Mouse (Mus musculus) limb, embryonic 11.5 days (tissue): Measurements from ENCODE around the gene Gm10670. TPM values are rescaled to one million over a fixed set of nuclear protein-coding genes. Genes with fewer than 3 reads are reported as not detected.
"Not testable (repeated sequence)": the region's sequence is repeated elsewhere in the genome, so short reads cannot be mapped to it uniquely, and the experiment has no call there.

Experiments used
- ATAC-seq: fragments of 200-750 bp; cut with Nextera tagmentation; 2 replicates; pipeline ENCODE4 v1.8.0; 2017; ENCODE audit warnings: low read depth; ENCODE audit not compliant: insufficient number of reproducible peaks, low FRiP score, low TSS enrichment
- DNase-seq: peaks from one replicate; pipeline ENCODE4 v3.0.0-alpha.2; 2015; ENCODE audit warnings: low spot score
- H3K27ac ChIP-seq: fragments of 300-500 bp; sonication (generic); replicated peaks from 2 replicates; pipeline ENCODE4 v1.5.1; 2014; ENCODE audit warnings: low read depth, mild to moderate bottlenecking, low read length
- H3K27me3 ChIP-seq: fragments of 300-500 bp; sonication (generic); 2 replicates; pipeline ENCODE4 v1.6.1; 2014; ENCODE audit warnings: mild to moderate bottlenecking, low read length, mixed read lengths; ENCODE audit not compliant: control insufficient read depth, insufficient read depth
- H3K36me3 ChIP-seq: fragments of 300-500 bp; sonication (generic); 2 replicates; pipeline ENCODE4 v1.6.1; 2014; ENCODE audit warnings: mild to moderate bottlenecking, low read length, moderate library complexity, mixed read lengths; ENCODE audit not compliant: control insufficient read depth, insufficient read depth
- H3K4me1 ChIP-seq: fragments of 300-500 bp; sonication (generic); 2 replicates; pipeline ENCODE4 v1.6.1; 2014; ENCODE audit warnings: low read length, mixed read lengths; ENCODE audit not compliant: control insufficient read depth, insufficient read depth
- H3K4me2 ChIP-seq: fragments of 300-500 bp; sonication (generic); 2 replicates; pipeline ENCODE4 v1.6.1; 2014; ENCODE audit warnings: low read depth, mild to moderate bottlenecking, moderate library complexity; ENCODE audit not compliant: severe bottlenecking
- H3K4me3 ChIP-seq: fragments of 300-500 bp; sonication (generic); 2 replicates; pipeline ENCODE4 v1.5.1; 2014; ENCODE audit warnings: low read depth, low read length
- H3K9ac ChIP-seq: fragments of 300-500 bp; sonication (generic); 2 replicates; pipeline ENCODE4 v1.6.1; 2014; ENCODE audit warnings: mild to moderate bottlenecking, low read length
- H3K9me3 ChIP-seq: fragments of 300-500 bp; sonication (generic); 2 replicates; pipeline ENCODE4 v1.6.1; 2016; ENCODE audit warnings: low read length; ENCODE audit not compliant: control insufficient read depth
- WGBS: fragments of 180-500 bp; shearing (Covaris S2); extraction: QIAGEN DNeasy Blood & Tissue Kit; methylation state at CpG from one replicate; pipeline ENCODE4 v1.1.7; 2014; 5-methylcytosine and 5-hydroxymethylcytosine counted together
- polyA plus RNA-seq: library from polyadenylated mRNA; unstranded; fragments of >200 nt; fragmentation: Nextera tagmentation; extraction: Ambion mirVana; gene quantifications from 2 replicates; pipeline ENCODE4 v1.2.1, GENCODE M21; 2014

Gene Gm10670
- polyA plus RNA-seq, result not detected in 2 replicates

DNA sequence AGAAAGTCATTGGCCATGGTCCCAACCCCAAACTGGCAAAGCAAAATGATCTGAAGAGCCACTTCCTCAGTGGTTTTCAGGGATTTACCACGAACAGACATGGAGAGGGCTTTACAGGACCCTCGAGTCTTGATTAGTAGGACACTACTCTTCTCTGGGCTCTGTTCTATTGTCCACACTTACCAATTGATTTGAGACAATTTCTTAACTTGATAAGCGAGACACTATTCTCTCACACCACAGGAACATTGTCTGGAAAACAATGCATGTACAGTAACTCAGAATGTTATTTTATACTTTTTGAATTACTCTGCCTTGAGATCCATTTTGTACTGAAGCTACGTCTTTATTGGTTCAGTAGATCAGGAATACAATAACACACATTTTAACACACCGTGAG, at the start of gene Gm10670:
TSS of gene Gm10670 (minus strand) at position 101 of the 400 bp plus-strand sequence.
- not testable (repeated sequence) for H3K9ac ChIP-seq, H3K36me3 ChIP-seq, ATAC-seq, DNase-seq, H3K4me2 ChIP-seq, H3K27me3 ChIP-seq, H3K4me1 ChIP-seq, H3K4me3 ChIP-seq, H3K27ac ChIP-seq, H3K9me3 ChIP-seq
- no CpG with 5 or more reads among the region's 5 CpGs for WGBS

DNA sequence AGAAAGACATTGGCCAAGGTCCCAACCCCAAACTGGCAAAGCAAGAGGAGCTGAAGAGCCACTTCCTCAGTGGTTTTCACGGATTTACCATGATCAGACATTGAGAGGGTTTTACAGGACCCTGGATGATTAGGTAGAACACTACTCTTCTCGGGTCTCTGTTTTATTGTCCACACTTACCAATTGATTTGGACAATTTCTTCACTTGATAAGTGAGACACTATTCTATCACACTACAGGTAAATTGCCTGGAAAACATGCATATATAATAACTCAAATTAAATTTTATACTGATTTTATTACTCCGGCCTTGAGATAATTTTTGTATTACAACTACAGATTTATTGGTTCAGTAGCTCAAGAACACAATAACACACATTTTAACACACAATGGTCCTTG, 35.7 kb upstream of the Gm10670 start, which contains the start of gene Vmn1r103:
TSS of gene Vmn1r103 (minus strand) at position 101 of the 400 bp plus-strand sequence.
- H3K4me1 ChIP-seq, H3K4me2 ChIP-seq, H3K27ac ChIP-seq, H3K9ac ChIP-seq, H3K27me3 ChIP-seq, H3K4me3 ChIP-seq, DNase-seq, H3K36me3 ChIP-seq, ATAC-seq, H3K9me3 ChIP-seq: not testable (repeated sequence)
- WGBS, result no CpG with 5 or more reads among the region's 3 CpGs

DNA sequence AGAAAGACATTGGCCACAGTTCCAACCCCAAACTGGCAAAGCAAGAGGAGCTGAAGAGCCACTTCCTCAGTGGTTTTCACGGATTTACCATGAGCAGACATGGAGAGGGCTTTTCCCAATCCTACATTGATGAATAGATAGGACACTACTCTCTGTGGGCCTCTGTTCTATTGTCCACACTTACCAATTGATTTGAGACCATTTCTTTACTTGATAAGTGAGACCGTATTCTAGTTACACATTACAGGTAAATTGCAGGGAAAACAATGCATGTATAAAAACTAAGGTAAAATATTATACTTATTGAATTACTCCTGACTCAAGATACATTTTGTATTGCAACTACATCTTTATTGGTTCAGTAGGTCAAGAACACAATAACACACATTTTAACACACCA, 32.2 kb downstream of the Gm10670 start, which contains the start of gene Vmn1r101:
TSS of gene Vmn1r101 (minus strand) at position 101 of the 400 bp plus-strand sequence.
- no CpG with 5 or more reads among the region's 2 CpGs for WGBS
- H3K27me3 ChIP-seq, H3K4me2 ChIP-seq, H3K9ac ChIP-seq, H3K4me3 ChIP-seq, H3K4me1 ChIP-seq, H3K36me3 ChIP-seq, H3K9me3 ChIP-seq, DNase-seq, ATAC-seq, H3K27ac ChIP-seq: not testable (repeated sequence)

Other genes starting within 250 kb of the Gm10670 start
- not detected in 2 replicates for gene Gm4498, start 241.1 kb downstream of the Gm10670 start, polyA plus RNA-seq
- gene Gm5890, start 212.1 kb downstream of the Gm10670 start, polyA plus RNA-seq, result not detected in 2 replicates
- not detected in 2 replicates for gene Gm4133, start 140.9 kb downstream of the Gm10670 start, polyA plus RNA-seq
- not detected in 2 replicates for gene Gm5728, start 99.5 kb downstream of the Gm10670 start, polyA plus RNA-seq
- not detected in 2 replicates for gene Vmn1r100, start 57.0 kb downstream of the Gm10670 start, polyA plus RNA-seq
- not detected in 2 replicates for gene Vmn1r101, start 32.3 kb downstream of the Gm10670 start, polyA plus RNA-seq
- gene Vmn1r103, start 35.6 kb upstream of the Gm10670 start, polyA plus RNA-seq, result not detected in 2 replicates
- not detected in 2 replicates for gene Vmn1r104, start 58.9 kb upstream of the Gm10670 start, polyA plus RNA-seq
- not detected in 2 replicates for gene Gm5726, start 70.8 kb upstream of the Gm10670 start, polyA plus RNA-seq
- not detected in 2 replicates for gene Gm4141, start 101.3 kb upstream of the Gm10670 start, polyA plus RNA-seq
- gene Gm4513, start 124.1 kb upstream of the Gm10670 start, polyA plus RNA-seq, result not detected in 2 replicates
- not detected in 2 replicates for gene Vmn1r107, start 194.0 kb upstream of the Gm10670 start, polyA plus RNA-seq
- gene Vmn1r111, start 228.3 kb upstream of the Gm10670 start, polyA plus RNA-seq, result not detected in 2 replicates